Mouse (Mus musculus): ENCODE data around the gene Crtap.

DNA sequence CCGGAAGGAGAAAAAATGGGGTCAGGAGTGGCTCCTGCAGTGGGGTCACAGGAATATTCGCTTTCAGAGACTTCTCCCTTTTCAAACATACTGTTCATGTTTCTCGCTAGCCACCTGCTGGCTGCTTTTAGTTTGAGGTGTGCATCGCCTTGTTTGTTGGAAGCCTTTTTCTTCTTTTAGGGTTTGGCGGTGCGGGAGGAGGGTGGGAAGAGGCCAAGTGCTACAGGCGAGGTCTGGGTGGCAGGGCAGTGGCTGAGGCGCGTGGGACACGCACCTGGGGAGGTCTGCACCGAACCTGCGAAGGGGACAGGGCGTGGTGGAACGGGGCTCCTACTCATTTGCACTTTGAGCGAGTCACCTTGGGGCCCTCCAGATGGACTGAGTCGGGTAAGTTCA lies 11.2 kb upstream of the Crtap start:
- no peak for TF ChIP-seq TAL1 (IDR thresholded peaks at IDR 0.05; ENCODE audit: low read length)
- TF ChIP-seq GATA1 (IDR thresholded peaks at IDR 0.05; ENCODE audit: low read length) = no peak

All from erythroblast, embryonic 14.5 days (primary cell).